Mouse (Mus musculus): Measurements from ENCODE around the gene Ptprg.

DNA sequence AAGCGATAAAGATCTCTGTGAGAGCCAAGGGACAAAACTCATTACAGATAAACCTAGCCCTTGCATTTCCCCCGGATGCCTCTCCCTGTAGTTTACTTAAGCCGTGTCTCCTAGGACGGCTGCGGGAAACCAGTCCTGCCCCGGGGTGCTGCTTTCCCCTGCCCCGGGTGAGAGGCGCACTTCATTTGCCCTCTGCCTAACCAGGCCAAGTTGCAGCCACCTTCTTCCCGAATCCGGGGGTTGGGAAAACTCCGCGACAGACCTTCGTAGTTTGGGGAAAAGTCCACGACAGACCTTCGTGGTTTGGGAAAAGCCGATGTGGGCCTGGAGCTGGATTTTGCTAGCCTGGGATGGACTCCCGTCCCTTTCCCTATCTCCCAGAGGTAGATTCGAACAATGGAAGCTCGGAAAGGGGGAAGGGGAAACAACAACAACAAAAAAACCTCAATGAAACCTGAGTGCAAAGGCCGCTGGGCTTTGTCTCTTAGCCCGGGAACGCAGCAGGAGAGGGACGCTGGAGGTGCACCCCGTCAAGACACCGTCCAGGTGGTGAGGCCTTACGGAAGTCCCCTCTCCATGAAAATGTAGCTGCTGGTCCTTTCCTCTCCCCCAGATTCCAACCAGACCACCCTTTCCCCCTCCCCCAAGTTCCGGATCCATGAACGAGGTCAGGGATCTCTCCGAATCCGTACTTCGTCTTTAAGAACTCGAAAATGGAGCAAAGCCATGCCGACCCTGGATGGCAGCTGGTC is 635 bp upstream of the Ptprg start:
- TF ChIP-seq POLR2A (IDR thresholded peaks at IDR 0.05; ENCODE audit: borderline replicate concordance, insufficient read depth, low read length) (no peak), CTCF (IDR thresholded peaks at IDR 0.05; ENCODE audit: borderline replicate concordance, insufficient read depth, low read depth, low read length) (no peak)

Measured in cerebellum, adult 2 months (tissue).